Mouse (Mus musculus): ENCODE measurements at regions not wholly inside any gene's neighbourhood (a gene's known extent, or its start where the extent isn't known, plus 50 kb on each side); places are given as distances from the start of the nearest gene placed in this dataset.

DNA sequence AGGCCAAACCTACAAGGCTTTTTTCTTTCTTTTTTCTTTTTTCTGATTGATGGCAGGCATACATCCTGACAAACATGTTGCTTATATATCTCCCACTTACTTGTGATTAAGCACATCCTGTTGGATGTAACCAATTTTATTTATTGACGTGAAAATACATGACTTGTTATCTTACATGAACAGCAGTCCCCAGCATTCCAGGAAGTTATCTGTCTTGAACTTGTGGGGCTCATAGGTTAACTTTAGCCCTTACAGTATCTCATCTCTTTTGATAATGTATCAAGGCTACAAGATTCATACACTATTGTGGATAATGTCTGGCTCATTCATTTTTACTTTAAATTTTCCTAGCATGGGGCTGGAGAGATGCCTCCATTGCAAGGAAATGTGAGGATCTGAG, 852.0 kb upstream of the Agtr1b start:
- H3K9ac ChIP-seq (ENCODE audit: insufficient read depth, low read depth, low read length, poor library complexity, severe bottlenecking): no peak overlapping the region
- in situ Hi-C loops (cut with MboI; ENCODE audit: low sequenced_read_pairs in 2 of 2, unreplicated experiment in 2 of 2): no loop called here
- H3K9me3 ChIP-seq (ENCODE audit: control insufficient read depth, insufficient read depth, low read depth, low read length): no peaks in the 10 kb centered on the region
- no peaks in the 10 kb centered on the region for H3K4me1 ChIP-seq (ENCODE audit: control insufficient read depth in 2 of 2, insufficient read depth in 2 of 2, low read length in 2 of 2, poor library complexity in 1 of 2)
- DNase-seq (ENCODE audit: low read depth, low spot score): no peak
- no peaks in the 10 kb centered on the region for H3K36me3 ChIP-seq (ENCODE audit: control insufficient read depth, insufficient read depth, low read length, poor library complexity, severe bottlenecking)
- TF ChIP-seq CHD2 (IDR thresholded peaks at IDR 0.05; ENCODE audit: low read depth, low read length): no peak
- no peak for TF ChIP-seq ZC3H11A (IDR thresholded peaks at IDR 0.05; ENCODE audit: borderline replicate concordance, low read depth, low read length)
- no peak for TF ChIP-seq HCFC1 (IDR thresholded peaks at IDR 0.05; ENCODE audit: borderline replicate concordance, insufficient read depth, low read length)
- no peak for TF ChIP-seq MAFK (IDR thresholded peaks at IDR 0.05; ENCODE audit: insufficient read depth, low read depth, low read length)
- TF ChIP-seq ZNF384 (IDR thresholded peaks at IDR 0.05; ENCODE audit: low read depth, low read length): no peak
- H3K4me3 ChIP-seq (ENCODE audit: insufficient read depth in 1 of 2, low read depth in 1 of 2, low read length in 2 of 2, poor library complexity in 1 of 2, severe bottlenecking in 1 of 2): no peak overlapping the region
- no peak overlapping the region for H3K27ac ChIP-seq (ENCODE audit: insufficient read depth, low read depth, low read length, poor library complexity, severe bottlenecking)

DNA sequence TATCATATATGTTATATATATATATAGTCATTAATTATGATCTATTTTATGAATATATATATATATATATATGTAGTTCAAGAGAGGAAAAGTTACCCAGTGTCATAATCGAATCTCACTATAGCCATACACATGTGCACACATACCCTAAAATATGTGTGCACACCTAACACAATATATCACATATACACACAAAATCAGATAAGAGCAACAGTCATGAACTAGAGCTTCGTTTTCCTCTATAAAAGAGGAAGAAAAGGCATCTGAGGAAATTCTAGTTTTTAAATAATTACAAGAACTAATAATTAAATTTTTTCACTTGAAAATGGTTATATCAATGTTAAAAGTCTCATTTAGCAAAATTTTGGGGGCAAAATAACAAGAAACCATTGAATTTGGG, 835.3 kb upstream of the Tbl1xr1 start:
- TF ChIP-seq ZNF384 (IDR thresholded peaks at IDR 0.05; ENCODE audit: low read depth, low read length) (no peak), MAFK (IDR thresholded peaks at IDR 0.05; ENCODE audit: insufficient read depth, low read depth, low read length) (no peak), CHD2 (IDR thresholded peaks at IDR 0.05; ENCODE audit: low read depth, low read length) (no peak)
- in situ Hi-C loops (cut with MboI; ENCODE audit: low sequenced_read_pairs in 2 of 2, unreplicated experiment in 2 of 2): no loop called here

GRCm38 (mm10) chr3:21256129-21256760, 820.2 kb upstream of the Tbl1xr1 start:
- no peak overlapping the region for H3K27ac ChIP-seq (ENCODE audit: insufficient read depth, low read depth, low read length, poor library complexity, severe bottlenecking)
- no peak overlapping the region for H3K9ac ChIP-seq (ENCODE audit: insufficient read depth, low read depth, low read length, poor library complexity, severe bottlenecking)
- in situ Hi-C loops (cut with MboI; ENCODE audit: low sequenced_read_pairs in 2 of 2, unreplicated experiment in 2 of 2): no loop called here
- no peak overlapping the region for H3K4me3 ChIP-seq (ENCODE audit: insufficient read depth in 1 of 2, low read depth in 1 of 2, low read length in 2 of 2, poor library complexity in 1 of 2, severe bottlenecking in 1 of 2)
- DNase-seq (ENCODE audit: low read depth, low spot score): no peak
- no peaks in the 10 kb centered on the region for H3K36me3 ChIP-seq (ENCODE audit: control insufficient read depth, insufficient read depth, low read length, poor library complexity, severe bottlenecking)
- TF ChIP-seq CHD2 (IDR thresholded peaks at IDR 0.05; ENCODE audit: low read depth, low read length) (no peak), ZC3H11A (IDR thresholded peaks at IDR 0.05; ENCODE audit: borderline replicate concordance, low read depth, low read length) (no peak), MAFK (IDR thresholded peaks at IDR 0.05; ENCODE audit: insufficient read depth, low read depth, low read length) (no peak), ZNF384 (IDR thresholded peaks at IDR 0.05; ENCODE audit: low read depth, low read length) (no peak)
- H3K9me3 ChIP-seq (ENCODE audit: control insufficient read depth, insufficient read depth, low read depth, low read length): no peaks in the 10 kb centered on the region
- no peaks in the 10 kb centered on the region for H3K4me1 ChIP-seq (ENCODE audit: control insufficient read depth in 2 of 2, insufficient read depth in 2 of 2, low read length in 2 of 2, poor library complexity in 1 of 2)

More for the DNA sequence above, 835.3 kb upstream of the Tbl1xr1 start:
- H3K9ac ChIP-seq (ENCODE audit: insufficient read depth, low read depth, low read length, poor library complexity, severe bottlenecking): no peak overlapping the region
- no peak overlapping the region for H3K4me3 ChIP-seq (ENCODE audit: insufficient read depth in 1 of 2, low read depth in 1 of 2, low read length in 2 of 2, poor library complexity in 1 of 2, severe bottlenecking in 1 of 2)
- H3K27ac ChIP-seq (ENCODE audit: insufficient read depth, low read depth, low read length, poor library complexity, severe bottlenecking): no peak overlapping the region
- H3K36me3 ChIP-seq (ENCODE audit: control insufficient read depth, insufficient read depth, low read length, poor library complexity, severe bottlenecking): no peaks in the 10 kb centered on the region
- H3K4me1 ChIP-seq (ENCODE audit: control insufficient read depth in 2 of 2, insufficient read depth in 2 of 2, low read length in 2 of 2, poor library complexity in 1 of 2): no peaks in the 10 kb centered on the region
- DNase-seq (ENCODE audit: low read depth, low spot score): no peak
- H3K9me3 ChIP-seq (ENCODE audit: control insufficient read depth, insufficient read depth, low read depth, low read length): no peaks in the 10 kb centered on the region

- in situ Hi-C loops (cut with MboI; ENCODE audit: low sequenced_read_pairs in 2 of 2, unreplicated experiment in 2 of 2): no loop called here
- Histone ChIP-seq H3K27ac (ENCODE audit: insufficient read depth, low read depth, low read length, poor library complexity, severe bottlenecking) (no peak overlapping the region), H3K9ac (ENCODE audit: insufficient read depth, low read depth, low read length, poor library complexity, severe bottlenecking) (no peak overlapping the region), H3K36me3 (ENCODE audit: control insufficient read depth, insufficient read depth, low read length, poor library complexity, severe bottlenecking) (no peaks in the 10 kb centered on the region), H3K9me3 (ENCODE audit: control insufficient read depth, insufficient read depth, low read depth, low read length) (no peaks in the 10 kb centered on the region), H3K4me3 (ENCODE audit: insufficient read depth in 1 of 2, low read depth in 1 of 2, low read length in 2 of 2, poor library complexity in 1 of 2, severe bottlenecking in 1 of 2) (no peak overlapping the region), H3K4me1 (ENCODE audit: control insufficient read depth in 2 of 2, insufficient read depth in 2 of 2, low read length in 2 of 2, poor library complexity in 1 of 2) (no peaks in the 10 kb centered on the region)
- no peak for DNase-seq (ENCODE audit: low read depth, low spot score)
- TF ChIP-seq ZNF384 (IDR thresholded peaks at IDR 0.05; ENCODE audit: low read depth, low read length) (no peak), ZC3H11A (IDR thresholded peaks at IDR 0.05; ENCODE audit: borderline replicate concordance, low read depth, low read length) (no peak), MAFK (IDR thresholded peaks at IDR 0.05; ENCODE audit: insufficient read depth, low read depth, low read length) (no peak), HCFC1 (IDR thresholded peaks at IDR 0.05; ENCODE audit: borderline replicate concordance, insufficient read depth, low read length) (no peak), CHD2 (IDR thresholded peaks at IDR 0.05; ENCODE audit: low read depth, low read length) (no peak)
Measured at GRCm38 (mm10) chr3:21263317-21263716, 813.1 kb upstream of the Tbl1xr1 start.

DNA sequence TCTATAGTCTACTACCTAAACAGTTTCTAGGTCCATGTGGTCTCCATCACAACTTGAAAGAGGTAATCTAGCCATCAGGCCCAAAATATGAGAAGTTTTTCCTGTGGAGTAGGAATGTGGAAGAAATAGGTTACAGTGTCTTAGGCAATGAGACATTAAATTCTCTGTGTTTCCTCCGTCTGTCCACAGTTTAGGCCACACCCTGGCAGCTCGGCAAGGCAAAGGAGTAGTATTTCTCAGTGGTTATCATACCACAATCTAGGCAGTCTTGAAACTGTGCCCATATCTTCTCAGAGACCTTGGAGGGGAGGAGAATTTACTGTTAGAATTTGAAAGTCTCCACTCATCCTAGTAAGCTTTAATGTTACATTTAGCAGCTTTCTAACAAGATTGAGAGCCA, 811.0 kb upstream of the Tbl1xr1 start:
- TF ChIP-seq ZC3H11A (IDR thresholded peaks at IDR 0.05; ENCODE audit: borderline replicate concordance, low read depth, low read length): no peak
- no peak for TF ChIP-seq HCFC1 (IDR thresholded peaks at IDR 0.05; ENCODE audit: borderline replicate concordance, insufficient read depth, low read length)
- TF ChIP-seq ZNF384 (IDR thresholded peaks at IDR 0.05; ENCODE audit: low read depth, low read length): no peak
- no peak for TF ChIP-seq MAFK (IDR thresholded peaks at IDR 0.05; ENCODE audit: insufficient read depth, low read depth, low read length)
- TF ChIP-seq CHD2 (IDR thresholded peaks at IDR 0.05; ENCODE audit: low read depth, low read length): no peak
- DNase-seq (ENCODE audit: low read depth, low spot score): no peak
- H3K4me1 ChIP-seq (ENCODE audit: control insufficient read depth in 2 of 2, insufficient read depth in 2 of 2, low read length in 2 of 2, poor library complexity in 1 of 2): no peaks in the 10 kb centered on the region
- no peaks in the 10 kb centered on the region for H3K9me3 ChIP-seq (ENCODE audit: control insufficient read depth, insufficient read depth, low read depth, low read length)
- H3K4me3 ChIP-seq (ENCODE audit: insufficient read depth in 1 of 2, low read depth in 1 of 2, low read length in 2 of 2, poor library complexity in 1 of 2, severe bottlenecking in 1 of 2): no peak overlapping the region
- H3K27ac ChIP-seq (ENCODE audit: insufficient read depth, low read depth, low read length, poor library complexity, severe bottlenecking): no peak overlapping the region
- no peaks in the 10 kb centered on the region for H3K36me3 ChIP-seq (ENCODE audit: control insufficient read depth, insufficient read depth, low read length, poor library complexity, severe bottlenecking)
- no peak overlapping the region for H3K9ac ChIP-seq (ENCODE audit: insufficient read depth, low read depth, low read length, poor library complexity, severe bottlenecking)
- in situ Hi-C loops (cut with MboI; ENCODE audit: low sequenced_read_pairs in 2 of 2, unreplicated experiment in 2 of 2): no loop called here

Data from ES-E14 (cell line).